Mouse (Mus musculus): ENCODE data around the gene Ctnna2. TPM values are rescaled to one million over a fixed set of nuclear protein-coding genes. Genes with fewer than 3 reads are reported as not detected.

The Ctnna2 gene
- polyA plus RNA-seq, 1 experiment from 2014 or later = 52.0 TPM

- no peak for ATAC-seq (ENCODE audit: low FRiP score)
Measured at GRCm38 (mm10) chr6:77599244-77599643, 380.3 kb downstream of the Ctnna2 start.

GRCm38 (mm10) chr6:77582568-77582967 is 396.9 kb downstream of the Ctnna2 start:
- Histone ChIP-seq H3K27me3 (ENCODE audit: control insufficient read depth, insufficient read depth, low read length) (no peaks in the 10 kb centered on the region), H3K4me2 (replicated peaks; ENCODE audit: low read depth, low read length) (no peak overlapping the region), H3K36me3 (ENCODE audit: control insufficient read depth, insufficient read depth, low read length) (no peaks in the 10 kb centered on the region), H3K27ac (ENCODE audit: low read depth, low read length) (no peak overlapping the region), H3K4me1 (replicated peaks; ENCODE audit: control insufficient read depth, insufficient read depth, low read length) (no peaks in the 10 kb centered on the region), H3K9me3 (ENCODE audit: control insufficient read depth, low read length) (no peaks in the 10 kb centered on the region), H3K9ac (ENCODE audit: low read depth, low read length) (no peak overlapping the region), H3K4me3 (ENCODE audit: low read depth, low read length) (no peak overlapping the region)
- ATAC-seq (ENCODE audit: low FRiP score) (no peak), DNase-seq (ENCODE audit: low spot score) (peak; percentile 20)
- WGBS = 53% methylated on average over 4 of the region's 4 CpGs

More at GRCm38 (mm10) chr6:77599244-77599643, 380.3 kb downstream of the Ctnna2 start:
- WGBS = 66% methylated on average over 2 of the region's 2 CpGs
- Histone ChIP-seq H3K9ac (ENCODE audit: low read depth, low read length) (no peak overlapping the region), H3K36me3 (ENCODE audit: control insufficient read depth, insufficient read depth, low read length) (no peaks in the 10 kb centered on the region), H3K9me3 (ENCODE audit: control insufficient read depth, low read length) (no peaks in the 10 kb centered on the region), H3K27ac (ENCODE audit: low read depth, low read length) (no peak overlapping the region), H3K4me2 (replicated peaks; ENCODE audit: low read depth, low read length) (no peak overlapping the region), H3K4me3 (ENCODE audit: low read depth, low read length) (no peak overlapping the region), H3K27me3 (ENCODE audit: control insufficient read depth, insufficient read depth, low read length) (no peaks in the 10 kb centered on the region), H3K4me1 (replicated peaks; ENCODE audit: control insufficient read depth, insufficient read depth, low read length) (no peaks in the 10 kb centered on the region)
- peak; percentile 9 for DNase-seq (ENCODE audit: low spot score)

- Histone ChIP-seq H3K4me1 (replicated peaks; ENCODE audit: control insufficient read depth, insufficient read depth, low read length) (no peaks in the 10 kb centered on the region), H3K9me3 (ENCODE audit: control insufficient read depth, low read length) (no peaks in the 10 kb centered on the region), H3K4me2 (replicated peaks; ENCODE audit: low read depth, low read length) (no peak overlapping the region), H3K4me3 (ENCODE audit: low read depth, low read length) (no peak overlapping the region), H3K27me3 (ENCODE audit: control insufficient read depth, insufficient read depth, low read length) (no peaks in the 10 kb centered on the region), H3K36me3 (ENCODE audit: control insufficient read depth, insufficient read depth, low read length) (no peaks in the 10 kb centered on the region), H3K9ac (ENCODE audit: low read depth, low read length) (no peak overlapping the region), H3K27ac (ENCODE audit: low read depth, low read length) (no peak overlapping the region)
- no peak for DNase-seq (ENCODE audit: low spot score)
- ATAC-seq (ENCODE audit: low FRiP score) = no peak
Measured at GRCm38 (mm10) chr6:77580926-77581325, 398.6 kb downstream of the Ctnna2 start.

- Histone ChIP-seq H3K4me2 (replicated peaks; ENCODE audit: low read depth, low read length) (no peak overlapping the region), H3K4me1 (replicated peaks; ENCODE audit: control insufficient read depth, insufficient read depth, low read length) (no peaks in the 10 kb centered on the region), H3K27me3 (ENCODE audit: control insufficient read depth, insufficient read depth, low read length) (no peaks in the 10 kb centered on the region), H3K9ac (ENCODE audit: low read depth, low read length) (no peak overlapping the region), H3K4me3 (ENCODE audit: low read depth, low read length) (no peak overlapping the region), H3K9me3 (ENCODE audit: control insufficient read depth, low read length) (no peaks in the 10 kb centered on the region), H3K27ac (ENCODE audit: low read depth, low read length) (no peak overlapping the region), H3K36me3 (ENCODE audit: control insufficient read depth, insufficient read depth, low read length) (no peaks in the 10 kb centered on the region)
- DNase-seq (ENCODE audit: low spot score) (no peak), ATAC-seq (ENCODE audit: low FRiP score) (no peak)
- 57% methylated on average over 1 of the region's 1 CpGs for WGBS
Measured at GRCm38 (mm10) chr6:77578612-77579011, 400.9 kb downstream of the Ctnna2 start.

- no peaks in the 10 kb centered on the region for H3K27me3 ChIP-seq (ENCODE audit: control insufficient read depth, insufficient read depth, low read length)
- ATAC-seq (ENCODE audit: low FRiP score) = no peak
- H3K27ac ChIP-seq (ENCODE audit: low read depth, low read length) = no peak overlapping the region
- H3K9ac ChIP-seq (ENCODE audit: low read depth, low read length) = no peak overlapping the region
- DNase-seq (ENCODE audit: low spot score) = no peak
- no peak overlapping the region for H3K4me3 ChIP-seq (ENCODE audit: low read depth, low read length)
- H3K36me3 ChIP-seq (ENCODE audit: control insufficient read depth, insufficient read depth, low read length) = no peaks in the 10 kb centered on the region
- WGBS = 54% methylated on average over 3 of the region's 3 CpGs
- H3K4me2 ChIP-seq (replicated peaks; ENCODE audit: low read depth, low read length) = no peak overlapping the region
- no peaks in the 10 kb centered on the region for H3K9me3 ChIP-seq (ENCODE audit: control insufficient read depth, low read length)
- no peaks in the 10 kb centered on the region for H3K4me1 ChIP-seq (replicated peaks; ENCODE audit: control insufficient read depth, insufficient read depth, low read length)
Measured at GRCm38 (mm10) chr6:77577585-77577984, 401.9 kb downstream of the Ctnna2 start.

GRCm38 (mm10) chr6:77572614-77573013 is 406.9 kb downstream of the Ctnna2 start:
- ATAC-seq (ENCODE audit: low FRiP score) (no peak), DNase-seq (ENCODE audit: low spot score) (peak; percentile 11)
- WGBS = 61% methylated on average over 3 of the region's 3 CpGs
- no peak overlapping the region for H3K27ac ChIP-seq (ENCODE audit: low read depth, low read length)
- H3K4me2 ChIP-seq (replicated peaks; ENCODE audit: low read depth, low read length) = no peak overlapping the region
- H3K4me3 ChIP-seq (ENCODE audit: low read depth, low read length) = no peak overlapping the region
- H3K36me3 ChIP-seq (ENCODE audit: control insufficient read depth, insufficient read depth, low read length) = no peaks in the 10 kb centered on the region
- H3K9ac ChIP-seq (ENCODE audit: low read depth, low read length) = no peak overlapping the region
- no peaks in the 10 kb centered on the region for H3K9me3 ChIP-seq (ENCODE audit: control insufficient read depth, low read length)
- no peaks in the 10 kb centered on the region for H3K4me1 ChIP-seq (replicated peaks; ENCODE audit: control insufficient read depth, insufficient read depth, low read length)
- H3K27me3 ChIP-seq (ENCODE audit: control insufficient read depth, insufficient read depth, low read length) = no peaks in the 10 kb centered on the region

- no peaks in the 10 kb centered on the region for H3K36me3 ChIP-seq (ENCODE audit: control insufficient read depth, insufficient read depth, low read length)
- no peak for ATAC-seq (ENCODE audit: low FRiP score)
- DNase-seq (ENCODE audit: low spot score) = no peak
- no peaks in the 10 kb centered on the region for H3K4me1 ChIP-seq (replicated peaks; ENCODE audit: control insufficient read depth, insufficient read depth, low read length)
- no peak overlapping the region for H3K4me2 ChIP-seq (replicated peaks; ENCODE audit: low read depth, low read length)
- no peak overlapping the region for H3K9ac ChIP-seq (ENCODE audit: low read depth, low read length)
- no peaks in the 10 kb centered on the region for H3K9me3 ChIP-seq (ENCODE audit: control insufficient read depth, low read length)
- 94% methylated on average over 3 of the region's 3 CpGs for WGBS
- H3K4me3 ChIP-seq (ENCODE audit: low read depth, low read length) = no peak overlapping the region
- no peaks in the 10 kb centered on the region for H3K27me3 ChIP-seq (ENCODE audit: control insufficient read depth, insufficient read depth, low read length)
- no peak overlapping the region for H3K27ac ChIP-seq (ENCODE audit: low read depth, low read length)
Measured at GRCm38 (mm10) chr6:77569851-77570250, 409.6 kb downstream of the Ctnna2 start.

- H3K9ac ChIP-seq (ENCODE audit: low read depth, low read length) = no peak overlapping the region
- no peak overlapping the region for H3K27ac ChIP-seq (ENCODE audit: low read depth, low read length)
- H3K4me3 ChIP-seq (ENCODE audit: low read depth, low read length) = no peak overlapping the region
- no peaks in the 10 kb centered on the region for H3K27me3 ChIP-seq (ENCODE audit: control insufficient read depth, insufficient read depth, low read length)
- no peaks in the 10 kb centered on the region for H3K36me3 ChIP-seq (ENCODE audit: control insufficient read depth, insufficient read depth, low read length)
- H3K4me2 ChIP-seq (replicated peaks; ENCODE audit: low read depth, low read length) = no peak overlapping the region
- ATAC-seq (ENCODE audit: low FRiP score) = no peak
- no peaks in the 10 kb centered on the region for H3K9me3 ChIP-seq (ENCODE audit: control insufficient read depth, low read length)
- DNase-seq (ENCODE audit: low spot score) = no peak
- no peaks in the 10 kb centered on the region for H3K4me1 ChIP-seq (replicated peaks; ENCODE audit: control insufficient read depth, insufficient read depth, low read length)
- 89% methylated on average over 1 of the region's 1 CpGs for WGBS
Measured at GRCm38 (mm10) chr6:77556181-77556580, 423.3 kb downstream of the Ctnna2 start.

- Histone ChIP-seq H3K9me3 (ENCODE audit: control insufficient read depth, low read length) (no peaks in the 10 kb centered on the region), H3K36me3 (ENCODE audit: control insufficient read depth, insufficient read depth, low read length) (no peaks in the 10 kb centered on the region), H3K9ac (ENCODE audit: low read depth, low read length) (no peak overlapping the region), H3K4me2 (replicated peaks; ENCODE audit: low read depth, low read length) (no peak overlapping the region), H3K27ac (ENCODE audit: low read depth, low read length) (no peak overlapping the region), H3K4me1 (replicated peaks; ENCODE audit: control insufficient read depth, insufficient read depth, low read length) (no peaks in the 10 kb centered on the region), H3K27me3 (ENCODE audit: control insufficient read depth, insufficient read depth, low read length) (no peaks in the 10 kb centered on the region), H3K4me3 (ENCODE audit: low read depth, low read length) (no peak overlapping the region)
- WGBS = 33% methylated on average over 15 of the region's 15 CpGs
- ATAC-seq (ENCODE audit: low FRiP score) (peak; percentile 70), DNase-seq (ENCODE audit: low spot score) (peak; percentile 23)
Measured at GRCm38 (mm10) chr6:77537055-77537807, 442.3 kb downstream of the Ctnna2 start.
